Mouse (Mus musculus): ENCODE data around the gene Zbtb20. TPM values are rescaled to one million over a fixed set of nuclear protein-coding genes. Genes with fewer than 3 reads are reported as not detected.
A peak's percentile ranks its signal among the peaks of the same experiment; 100 is the strongest.

Zbtb20 gene
- polyA plus RNA-seq, 1 experiment from 2014 or later: 44.6 TPM

- Histone ChIP-seq H3K4me1 (ENCODE audit: insufficient read depth, low read length) (peaks cover 48% of the 10 kb centered on the region), H3K27ac (ENCODE audit: low read length) (no peak overlapping the region), H3K9ac (replicated peaks; ENCODE audit: low read length) (peak overlapping the region; percentile 71; the same call in 1 of the 2 replicates), H3K36me3 (ENCODE audit: insufficient read depth, low read length) (no peaks in the 10 kb centered on the region), H3K4me3 (ENCODE audit: low read length) (peak overlapping the region; percentile 52), H3K9me3 (ENCODE audit: low read length) (no peaks in the 10 kb centered on the region), H3K27me3 (ENCODE audit: insufficient read depth, low read length) (no peaks in the 10 kb centered on the region), H3K4me2 (replicated peaks; ENCODE audit: low read depth, low read length) (peak overlapping the region; percentile 90)
- 2% methylated on average over 2 of the region's 3 CpGs for WGBS
- ATAC-seq (ENCODE audit: low FRiP score, low TSS enrichment): no peak
Observed at GRCm38 (mm10) chr16:43504151-43504550, 628.5 kb downstream of the Zbtb20 start.

GRCm38 (mm10) chr16:43504556-43504955 is 628.9 kb downstream of the Zbtb20 start:
- ATAC-seq (ENCODE audit: low FRiP score, low TSS enrichment): no peak
- Histone ChIP-seq H3K9me3 (ENCODE audit: low read length) (no peaks in the 10 kb centered on the region), H3K4me3 (ENCODE audit: low read length) (peak overlapping the region; percentile 11; the same call in 1 of the 2 replicates), H3K4me1 (ENCODE audit: insufficient read depth, low read length) (peaks cover 48% of the 10 kb centered on the region), H3K36me3 (ENCODE audit: insufficient read depth, low read length) (no peaks in the 10 kb centered on the region), H3K4me2 (replicated peaks; ENCODE audit: low read depth, low read length) (peak overlapping the region; percentile 33), H3K27me3 (ENCODE audit: insufficient read depth, low read length) (no peaks in the 10 kb centered on the region), H3K9ac (replicated peaks; ENCODE audit: low read length) (no peak overlapping the region), H3K27ac (ENCODE audit: low read length) (no peak overlapping the region)
- 50% methylated on average over 1 of the region's 1 CpGs for WGBS

GRCm38 (mm10) chr16:43505314-43505950 is 629.8 kb downstream of the Zbtb20 start:
- H3K4me1 ChIP-seq (ENCODE audit: insufficient read depth, low read length): peaks cover 48% of the 10 kb centered on the region
- no peak for ATAC-seq (ENCODE audit: low FRiP score, low TSS enrichment)
- 35% methylated on average over 9 of the region's 9 CpGs for WGBS
- H3K27ac ChIP-seq (ENCODE audit: low read length): peak overlapping the region; percentile 80; the same call in 1 of the 2 replicates
- H3K4me2 ChIP-seq (replicated peaks; ENCODE audit: low read depth, low read length): peak overlapping the region; percentile 46
- H3K36me3 ChIP-seq (ENCODE audit: insufficient read depth, low read length): no peaks in the 10 kb centered on the region
- no peaks in the 10 kb centered on the region for H3K9me3 ChIP-seq (ENCODE audit: low read length)
- no peaks in the 10 kb centered on the region for H3K27me3 ChIP-seq (ENCODE audit: insufficient read depth, low read length)
- peak overlapping the region; percentile 58; the same call in 1 of the 2 replicates for H3K9ac ChIP-seq (replicated peaks; ENCODE audit: low read length)
- no peak overlapping the region for H3K4me3 ChIP-seq (ENCODE audit: low read length)

- no peaks in the 10 kb centered on the region for H3K9me3 ChIP-seq (ENCODE audit: low read length)
- no peaks in the 10 kb centered on the region for H3K27me3 ChIP-seq (ENCODE audit: insufficient read depth, low read length)
- H3K9ac ChIP-seq (replicated peaks; ENCODE audit: low read length): peak overlapping the region; percentile 58
- peak overlapping the region; percentile 25; the same call in 1 of the 2 replicates for H3K4me3 ChIP-seq (ENCODE audit: low read length)
- H3K4me1 ChIP-seq (ENCODE audit: insufficient read depth, low read length): peaks cover 48% of the 10 kb centered on the region
- H3K27ac ChIP-seq (ENCODE audit: low read length): peak overlapping the region; percentile 80
- 18% methylated on average over 9 of the region's 9 CpGs for WGBS
- H3K4me2 ChIP-seq (replicated peaks; ENCODE audit: low read depth, low read length): peak overlapping the region; percentile 46
- peak; percentile 68 for ATAC-seq (ENCODE audit: low FRiP score, low TSS enrichment)
- no peaks in the 10 kb centered on the region for H3K36me3 ChIP-seq (ENCODE audit: insufficient read depth, low read length)
Observed at GRCm38 (mm10) chr16:43506189-43506751, 630.6 kb downstream of the Zbtb20 start.

- Histone ChIP-seq H3K4me2 (replicated peaks; ENCODE audit: low read depth, low read length) (peak overlapping the region; percentile 46), H3K4me3 (ENCODE audit: low read length) (peak overlapping the region; percentile 25), H3K9me3 (ENCODE audit: low read length) (no peaks in the 10 kb centered on the region), H3K27ac (ENCODE audit: low read length) (peak overlapping the region; percentile 80; the same call in 1 of the 2 replicates), H3K27me3 (ENCODE audit: insufficient read depth, low read length) (no peaks in the 10 kb centered on the region), H3K36me3 (ENCODE audit: insufficient read depth, low read length) (no peaks in the 10 kb centered on the region), H3K4me1 (ENCODE audit: insufficient read depth, low read length) (peaks cover 48% of the 10 kb centered on the region), H3K9ac (replicated peaks; ENCODE audit: low read length) (peak overlapping the region; percentile 29; the same call in 1 of the 2 replicates)
- peak; percentile 77 for ATAC-seq (ENCODE audit: low FRiP score, low TSS enrichment)
- WGBS: 27% methylated on average over 10 of the region's 10 CpGs
Observed at GRCm38 (mm10) chr16:43506771-43507405, 631.2 kb downstream of the Zbtb20 start.

- no peak for ATAC-seq (ENCODE audit: low FRiP score, low TSS enrichment)
- Histone ChIP-seq H3K27ac (ENCODE audit: low read length) (no peak overlapping the region), H3K4me2 (replicated peaks; ENCODE audit: low read depth, low read length) (no peak overlapping the region), H3K36me3 (ENCODE audit: insufficient read depth, low read length) (no peaks in the 10 kb centered on the region), H3K4me3 (ENCODE audit: low read length) (no peak overlapping the region), H3K9ac (replicated peaks; ENCODE audit: low read length) (no peak overlapping the region), H3K4me1 (ENCODE audit: insufficient read depth, low read length) (peaks cover 36% of the 10 kb centered on the region), H3K9me3 (ENCODE audit: low read length) (no peaks in the 10 kb centered on the region), H3K27me3 (ENCODE audit: insufficient read depth, low read length) (no peaks in the 10 kb centered on the region)
- WGBS: 78% methylated on average over 9 of the region's 9 CpGs
Observed at GRCm38 (mm10) chr16:43508166-43508998, 632.7 kb downstream of the Zbtb20 start.

GRCm38 (mm10) chr16:43510516-43510915 is 634.8 kb downstream of the Zbtb20 start:
- no peak for ATAC-seq (ENCODE audit: low FRiP score, low TSS enrichment)
- H3K27ac ChIP-seq (ENCODE audit: low read length): no peak overlapping the region
- H3K36me3 ChIP-seq (ENCODE audit: insufficient read depth, low read length): no peaks in the 10 kb centered on the region
- H3K4me1 ChIP-seq (ENCODE audit: insufficient read depth, low read length): peaks cover 23% of the 10 kb centered on the region
- no peaks in the 10 kb centered on the region for H3K27me3 ChIP-seq (ENCODE audit: insufficient read depth, low read length)
- no peaks in the 10 kb centered on the region for H3K9me3 ChIP-seq (ENCODE audit: low read length)
- 64% methylated on average over 5 of the region's 5 CpGs for WGBS
- H3K9ac ChIP-seq (replicated peaks; ENCODE audit: low read length): no peak overlapping the region
- H3K4me2 ChIP-seq (replicated peaks; ENCODE audit: low read depth, low read length): no peak overlapping the region
- H3K4me3 ChIP-seq (ENCODE audit: low read length): no peak overlapping the region

- ATAC-seq (ENCODE audit: low FRiP score, low TSS enrichment): no peak
- 88% methylated on average over 4 of the region's 4 CpGs for WGBS
- H3K27me3 ChIP-seq (ENCODE audit: insufficient read depth, low read length): no peaks in the 10 kb centered on the region
- no peak overlapping the region for H3K9ac ChIP-seq (replicated peaks; ENCODE audit: low read length)
- no peak overlapping the region for H3K4me3 ChIP-seq (ENCODE audit: low read length)
- H3K36me3 ChIP-seq (ENCODE audit: insufficient read depth, low read length): no peaks in the 10 kb centered on the region
- no peaks in the 10 kb centered on the region for H3K9me3 ChIP-seq (ENCODE audit: low read length)
- peaks cover 13% of the 10 kb centered on the region; the same call in 1 of the 2 replicates for H3K4me1 ChIP-seq (ENCODE audit: insufficient read depth, low read length)
- no peak overlapping the region for H3K27ac ChIP-seq (ENCODE audit: low read length)
- H3K4me2 ChIP-seq (replicated peaks; ENCODE audit: low read depth, low read length): no peak overlapping the region
Observed at GRCm38 (mm10) chr16:43511531-43511930, 635.9 kb downstream of the Zbtb20 start.

- no peaks in the 10 kb centered on the region for H3K9me3 ChIP-seq (ENCODE audit: low read length)
- no peaks in the 10 kb centered on the region for H3K27me3 ChIP-seq (ENCODE audit: insufficient read depth, low read length)
- WGBS: 81% methylated on average over 5 of the region's 5 CpGs
- no peaks in the 10 kb centered on the region for H3K4me1 ChIP-seq (ENCODE audit: insufficient read depth, low read length)
- no peak overlapping the region for H3K4me3 ChIP-seq (ENCODE audit: low read length)
- no peak for ATAC-seq (ENCODE audit: low FRiP score, low TSS enrichment)
- H3K27ac ChIP-seq (ENCODE audit: low read length): no peak overlapping the region
- no peak overlapping the region for H3K4me2 ChIP-seq (replicated peaks; ENCODE audit: low read depth, low read length)
- no peak overlapping the region for H3K9ac ChIP-seq (replicated peaks; ENCODE audit: low read length)
- no peaks in the 10 kb centered on the region for H3K36me3 ChIP-seq (ENCODE audit: insufficient read depth, low read length)
Observed at GRCm38 (mm10) chr16:43513933-43514332, 638.3 kb downstream of the Zbtb20 start.
